Mouse (Mus musculus) hindbrain, postnatal 0 days (tissue): Measurements from ENCODE around the gene Zfp69. TPM values are rescaled to one million over a fixed set of nuclear protein-coding genes. Genes with fewer than 3 reads are reported as not detected.

Experiments
- ATAC-seq: fragments of 200-750 bp; cut with Nextera tagmentation; 2 replicates; pipeline ENCODE4 v1.8.0; 2017; ENCODE audit warnings: mild to moderate bottlenecking, moderate TSS enrichment, moderate library complexity
- DNase-seq: peaks from one replicate; pipeline ENCODE4 v3.0.0-alpha.2; 2015; ENCODE audit warnings: low spot score
- H3K27ac ChIP-seq: fragments of 300-500 bp; sonication (generic); 2 replicates; pipeline ENCODE4 v1.5.1; 2014; ENCODE audit warnings: mild to moderate bottlenecking
- H3K27me3 ChIP-seq: fragments of 300-500 bp; sonication (generic); 2 replicates; pipeline ENCODE4 v1.6.1; 2014; ENCODE audit warnings: low read length, mixed read lengths; ENCODE audit not compliant: insufficient read depth
- H3K36me3 ChIP-seq: fragments of 300-500 bp; sonication (generic); 2 replicates; pipeline ENCODE4 v1.6.1; 2014; ENCODE audit warnings: low read length, mixed read lengths; ENCODE audit not compliant: insufficient read depth
- H3K4me1 ChIP-seq: fragments of 300-500 bp; sonication (generic); 2 replicates; pipeline ENCODE4 v1.6.1; 2014; ENCODE audit warnings: antibody characterized with exemption, low read length, mixed read lengths; ENCODE audit not compliant: insufficient read depth
- H3K4me2 ChIP-seq: fragments of 300-500 bp; sonication (generic); 2 replicates; pipeline ENCODE4 v1.6.1; 2014; ENCODE audit warnings: low read depth, mild to moderate bottlenecking, low read length, moderate library complexity, mixed read lengths
- H3K4me3 ChIP-seq: fragments of 300-500 bp; sonication (generic); 2 replicates; pipeline ENCODE4 v1.5.1; 2014; ENCODE audit warnings: low read length
- H3K9ac ChIP-seq: fragments of 300-500 bp; sonication (generic); replicated peaks from 2 replicates; pipeline ENCODE4 v1.6.1; 2014; ENCODE audit warnings: mild to moderate bottlenecking, low read length, moderate library complexity, mixed read lengths
- H3K9me3 ChIP-seq: fragments of 300-500 bp; sonication (generic); 2 replicates; pipeline ENCODE4 v1.6.1; 2016; ENCODE audit warnings: low read length, mixed read lengths
- CTCF ChIP-seq: IDR thresholded peaks from 2 replicates; pipeline ENCODE4 v1.5.1; 2016; ENCODE audit warnings: antibody characterized with exemption, control low read depth, low read depth
- WGBS: fragments of 180-500 bp; shearing (Covaris S2); extraction: QIAGEN DNeasy Blood & Tissue Kit; methylation state at CpG from one replicate; pipeline ENCODE4 v1.1.7; 2014; 5-methylcytosine and 5-hydroxymethylcytosine counted together
- polyA plus RNA-seq: library from polyadenylated mRNA; unstranded; fragments of >200 nt; fragmentation: Nextera tagmentation; extraction: Ambion mirVana; gene quantifications from 2 replicates; pipeline ENCODE4 v1.2.1, GENCODE M21; 2015
- total RNA-seq: library from RNA; depleted of rRNA; stranded (reverse); fragments of >200 nt; gene quantifications from 2 replicates; pipeline ENCODE4 v1.2.3, GENCODE M21; 2014

The Zfp69 gene
- total and polyA plus RNA-seq, 2 experiments from 2014 or later: 1.8 to 4.5 TPM

- H3K27me3 ChIP-seq: no peaks in the 10 kb centered on the region
- DNase-seq (peak; percentile 39), ATAC-seq (no peak)
- peaks cover 7% of the 10 kb centered on the region; the same call in 1 of the 2 replicates for H3K9me3 ChIP-seq
- no peak overlapping the region for H3K9ac ChIP-seq
- H3K4me1 ChIP-seq: no peaks in the 10 kb centered on the region
- no peak overlapping the region for H3K4me2 ChIP-seq
- no peak overlapping the region for H3K4me3 ChIP-seq
- no peak overlapping the region for H3K27ac ChIP-seq
- H3K36me3 ChIP-seq: no peaks in the 10 kb centered on the region
- peak; percentile 42 for TF ChIP-seq CTCF
- 78% methylated on average over 3 of the region's 3 CpGs for WGBS
Measured at GRCm38 (mm10) chr4:120928686-120929085, 22.8 kb downstream of the Zfp69 start.

GRCm38 (mm10) chr4:120925386-120925785, 26.1 kb downstream of the Zfp69 start:
- Histone ChIP-seq H3K4me3 (peak overlapping the region; percentile 57), H3K27ac (peak overlapping the region; percentile 91), H3K9me3 (peaks cover 2% of the 10 kb centered on the region; the same call in 1 of the 2 replicates), H3K4me2 (peak overlapping the region; percentile 84), H3K27me3 (no peaks in the 10 kb centered on the region), H3K4me1 (no peaks in the 10 kb centered on the region), H3K36me3 (peaks cover 11% of the 10 kb centered on the region; the same call in 1 of the 2 replicates), H3K9ac (peak overlapping the region; percentile 84)
- peak; percentile 51 for DNase-seq
- TF ChIP-seq CTCF: peak; percentile 44; the same call in 1 of the 2 replicates
- peak; percentile 46; the same call in 1 of the 2 replicates for ATAC-seq
- WGBS: 13% methylated on average over 3 of the region's 3 CpGs

- DNase-seq: peak; percentile 96
- peak; percentile 99 for ATAC-seq
Measured at GRCm38 (mm10) chr4:120924554-120925299, 26.8 kb downstream of the Zfp69 start, which contains the start of gene Exo5. Gene Exo5 (minus strand): TSS chr4:120925017.

GRCm38 (mm10) chr4:120921461-120921860, 30.0 kb downstream of the Zfp69 start:
- Histone ChIP-seq H3K27me3 (no peaks in the 10 kb centered on the region), H3K4me2 (no peak overlapping the region), H3K36me3 (peaks cover 11% of the 10 kb centered on the region; the same call in 1 of the 2 replicates), H3K27ac (no peak overlapping the region), H3K4me1 (no peaks in the 10 kb centered on the region), H3K9ac (no peak overlapping the region), H3K9me3 (no peaks in the 10 kb centered on the region), H3K4me3 (no peak overlapping the region)
- no peak for TF ChIP-seq CTCF
- ATAC-seq (no peak), DNase-seq (no peak)
- 97% methylated on average over 8 of the region's 8 CpGs for WGBS

More at GRCm38 (mm10) chr4:120924554-120925299, 26.8 kb downstream of the Zfp69 start, which contains the start of gene Exo5:
- Histone ChIP-seq H3K27me3 (no peaks in the 10 kb centered on the region), H3K9me3 (no peaks in the 10 kb centered on the region), H3K27ac (peak within 1 kb of the TSS; percentile 91), H3K4me1 (no peaks in the 10 kb centered on the region), H3K9ac (peak within 1 kb of the TSS; percentile 84), H3K36me3 (peaks cover 11% of the 10 kb centered on the region; the same call in 1 of the 2 replicates), H3K4me2 (peak within 1 kb of the TSS; percentile 84), H3K4me3 (peak within 1 kb of the TSS; percentile 57)
- under 1% methylated on average over 33 of the region's 33 CpGs for WGBS
- TF ChIP-seq CTCF: peak; percentile 3; the same call in 1 of the 2 replicates

- WGBS: 73% methylated on average over 4 of the region's 4 CpGs
Measured at GRCm38 (mm10) chr4:120914501-120914900, 37.0 kb downstream of the Zfp69 start.

GRCm38 (mm10) chr4:120913861-120914260, 37.6 kb downstream of the Zfp69 start:
- Histone ChIP-seq H3K9ac (no peak overlapping the region), H3K4me2 (no peak overlapping the region), H3K4me3 (no peak overlapping the region), H3K36me3 (no peaks in the 10 kb centered on the region), H3K9me3 (no peaks in the 10 kb centered on the region), H3K4me1 (no peaks in the 10 kb centered on the region), H3K27ac (no peak overlapping the region), H3K27me3 (no peaks in the 10 kb centered on the region)
- no peak for ATAC-seq
- DNase-seq: no peak
- TF ChIP-seq CTCF: no peak
- 85% methylated on average over 1 of the region's 1 CpGs for WGBS

More at GRCm38 (mm10) chr4:120914501-120914900, 37.0 kb downstream of the Zfp69 start:
- DNase-seq (no peak), ATAC-seq (no peak)
- H3K27ac ChIP-seq: no peak overlapping the region
- no peak overlapping the region for H3K9ac ChIP-seq
- H3K4me3 ChIP-seq: no peak overlapping the region
- no peaks in the 10 kb centered on the region for H3K4me1 ChIP-seq
- no peaks in the 10 kb centered on the region for H3K36me3 ChIP-seq
- H3K9me3 ChIP-seq: no peaks in the 10 kb centered on the region
- no peak for TF ChIP-seq CTCF
- H3K4me2 ChIP-seq: no peak overlapping the region
- no peaks in the 10 kb centered on the region for H3K27me3 ChIP-seq
